Mouse (Mus musculus) CD8-positive naive resting alpha-beta T cell, adult 57 days (primary cell): Measurements from ENCODE around the gene 4930404H24Rik. TPM values are rescaled to one million over a fixed set of nuclear protein-coding genes. Genes with fewer than 3 reads are reported as not detected.

Experiments used
- total RNA-seq: library from RNA; stranded (reverse); gene quantifications from one replicate; pipeline ENCODE4 v1.2.4, GENCODE M21; 2023

Gene 4930404H24Rik
- total RNA-seq = not detected

DNA sequence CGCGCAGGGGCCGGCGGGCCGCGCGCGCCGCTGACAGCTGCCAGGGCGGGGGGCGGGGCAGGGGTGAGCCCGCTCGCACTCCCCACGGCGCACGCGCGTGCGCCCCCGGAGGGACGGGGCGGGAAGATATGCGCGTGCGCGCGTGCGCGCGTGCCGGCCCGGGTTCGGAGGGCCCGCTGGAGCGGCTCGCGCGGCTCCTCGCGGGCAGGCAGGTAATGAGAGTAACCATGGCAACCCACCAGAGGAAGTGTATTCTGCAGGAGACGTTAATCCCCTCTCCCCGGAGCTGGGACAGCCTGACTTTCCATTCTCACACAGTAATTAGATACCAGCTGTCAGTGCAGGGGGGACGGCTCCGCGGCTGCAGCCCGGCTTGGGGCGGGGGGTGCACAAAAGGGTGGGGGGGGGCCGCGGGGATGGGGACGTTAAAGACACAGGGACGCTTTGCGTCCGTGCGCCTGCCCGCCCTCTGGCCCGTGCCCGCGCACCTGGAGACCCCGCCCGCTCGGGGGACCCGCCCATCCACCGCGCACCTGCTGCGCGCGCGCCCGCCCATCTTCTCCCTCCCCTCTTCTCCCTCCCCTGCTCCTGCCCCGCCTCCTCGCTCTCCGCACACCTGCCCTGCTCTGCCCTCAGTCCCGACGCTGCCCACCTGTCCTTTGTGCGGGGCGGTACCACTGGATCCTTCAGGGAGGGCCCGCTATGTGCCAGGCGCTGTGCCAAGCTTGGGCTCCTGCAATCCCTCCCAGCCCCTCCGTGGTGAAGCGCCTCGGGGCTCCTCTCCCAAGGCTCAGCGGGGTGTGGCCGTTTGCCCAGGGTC, at the start of gene 4930404H24Rik:
Gene 4930404H24Rik (plus strand): TSS at position 218 of the 820 bp plus-strand sequence.

DNA sequence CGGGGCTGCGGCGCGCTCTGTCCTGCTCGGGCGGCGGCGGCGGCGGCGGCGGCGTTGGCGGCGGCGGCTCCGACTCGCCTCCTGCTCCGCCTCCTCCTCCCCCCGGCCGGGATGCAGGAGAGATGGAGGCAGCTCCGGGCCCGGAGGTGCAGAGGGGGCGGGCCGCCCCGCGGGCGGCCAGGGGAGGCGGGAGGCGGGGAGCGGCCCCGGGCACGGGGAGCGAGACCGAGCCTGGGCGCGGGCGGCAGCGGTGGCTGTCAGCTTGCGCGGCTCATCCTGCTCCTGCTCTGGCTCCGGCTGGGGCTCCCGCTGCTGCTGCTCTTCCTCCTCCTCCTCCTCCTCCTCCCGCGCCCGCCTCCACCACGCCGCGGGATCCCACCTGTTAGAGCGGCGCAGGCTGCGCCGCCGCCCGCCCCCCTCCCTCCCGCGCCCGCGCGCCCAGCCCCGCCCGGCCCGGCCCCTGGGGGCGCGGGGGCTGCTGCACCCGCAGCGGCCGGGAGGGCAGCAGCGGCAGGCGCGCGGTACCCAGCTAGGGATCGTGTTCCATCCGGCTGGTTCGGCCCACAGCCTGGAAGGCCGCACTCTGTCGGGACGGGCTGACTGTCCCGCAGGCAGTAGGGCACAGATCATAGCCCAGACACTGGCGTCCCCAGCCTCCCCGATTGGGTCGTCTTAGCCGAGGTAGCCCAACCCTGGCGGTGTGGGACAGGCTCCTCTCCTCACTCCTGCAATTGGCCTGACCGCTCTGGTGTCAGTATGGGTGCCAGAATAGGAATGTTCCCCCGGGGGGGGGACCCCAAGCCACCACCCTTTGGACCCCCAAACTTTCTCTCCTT, 37.6 kb downstream of the 4930404H24Rik start, which contains the start of gene Nol4l:
Gene Nol4l (minus strand): TSS at position 41 of the 836 bp plus-strand sequence.

Other genes with a start within 250 kb of the 4930404H24Rik start
- 23.9 TPM for gene Kif3b, start 201.4 kb upstream of the 4930404H24Rik start, total RNA-seq
- 61.6 TPM for gene Asxl1, start 147.0 kb upstream of the 4930404H24Rik start, total RNA-seq
- gene Nol4l, start 37.2 kb downstream of the 4930404H24Rik start, total RNA-seq = 0.31 TPM
- 38.9 TPM for gene Commd7, start 140.0 kb downstream of the 4930404H24Rik start, total RNA-seq
- gene Dnmt3b, start 156.7 kb downstream of the 4930404H24Rik start, total RNA-seq = 7.8 TPM
- not detected for gene Dnmt3c, start 203.9 kb downstream of the 4930404H24Rik start, total RNA-seq
- 127 TPM for gene Mapre1, start 248.5 kb downstream of the 4930404H24Rik start, total RNA-seq